Mouse (Mus musculus) E14TG2a.4 (cell line): ENCODE data around the gene Slc35c2.
A peak's percentile ranks its signal among the peaks of the same experiment; 100 is the strongest.

Experiments
- H3K27me3 ChIP-seq: 2 replicates; pipeline ENCODE4 v1.6.1; 2014; ENCODE audit warnings: low read length, control low read depth; ENCODE audit not compliant: insufficient read depth
- H3K36me3 ChIP-seq: 2 replicates; pipeline ENCODE4 v1.6.1; 2014; ENCODE audit warnings: low read length, control low read depth; ENCODE audit not compliant: insufficient read depth
- H3K4me1 ChIP-seq: replicated peaks from 2 replicates; pipeline ENCODE4 v1.6.1; 2014; ENCODE audit warnings: low read depth, low read length, control low read depth
- H3K4me3 ChIP-seq: replicated peaks from 2 replicates; pipeline ENCODE4 v1.5.1; 2014; ENCODE audit warnings: mild to moderate bottlenecking, low read length
- H3K9me3 ChIP-seq: 2 replicates; pipeline ENCODE4 v1.6.1; 2014; ENCODE audit warnings: low read length, control low read depth
- CTCF ChIP-seq: conservative IDR thresholded peaks from 2 replicates; pipeline ENCODE4 v1.5.1; 2014; ENCODE audit warnings: low read length
- NANOG ChIP-seq: IDR thresholded peaks from 2 replicates; pipeline ENCODE4 v1.6.1; 2014; ENCODE audit warnings: borderline replicate concordance, low read length, mixed read lengths
- POU5F1 ChIP-seq: IDR thresholded peaks from 2 replicates; pipeline ENCODE4 v1.6.1; 2014; ENCODE audit warnings: low read length, borderline replicate concordance

The Slc35c2 gene

GRCm38 (mm10) chr2:165304819-165305218 is 17.1 kb upstream of the Slc35c2 start:
- no peak overlapping the region for H3K4me3 ChIP-seq
- no peaks in the 10 kb centered on the region for H3K9me3 ChIP-seq
- H3K36me3 ChIP-seq, result peaks cover 94% of the 10 kb centered on the region
- H3K27me3 ChIP-seq, result no peaks in the 10 kb centered on the region
- H3K4me1 ChIP-seq, result peaks cover 10% of the 10 kb centered on the region
- TF ChIP-seq CTCF (no peak), NANOG (no peak), POU5F1 (no peak)

GRCm38 (mm10) chr2:165303354-165304012 is 15.8 kb upstream of the Slc35c2 start:
- Histone ChIP-seq H3K27me3 (no peaks in the 10 kb centered on the region), H3K4me1 (no peaks in the 10 kb centered on the region), H3K4me3 (no peak overlapping the region), H3K9me3 (no peaks in the 10 kb centered on the region), H3K36me3 (peaks cover 92% of the 10 kb centered on the region)
- TF ChIP-seq NANOG (no peak), POU5F1 (no peak)

GRCm38 (mm10) chr2:165301409-165301808 is 13.7 kb upstream of the Slc35c2 start:
- Histone ChIP-seq H3K4me3 (no peak overlapping the region), H3K27me3 (no peaks in the 10 kb centered on the region), H3K4me1 (no peaks in the 10 kb centered on the region), H3K9me3 (no peaks in the 10 kb centered on the region), H3K36me3 (peaks cover 93% of the 10 kb centered on the region)
- TF ChIP-seq POU5F1, result no peak
- TF ChIP-seq CTCF, result no peak
- TF ChIP-seq NANOG, result no peak

- no peaks in the 10 kb centered on the region for H3K27me3 ChIP-seq
- H3K4me3 ChIP-seq, result no peak overlapping the region
- peaks cover 95% of the 10 kb centered on the region for H3K36me3 ChIP-seq
- no peaks in the 10 kb centered on the region for H3K4me1 ChIP-seq
- H3K9me3 ChIP-seq, result no peaks in the 10 kb centered on the region
- TF ChIP-seq POU5F1, result no peak
- no peak for TF ChIP-seq NANOG
- TF ChIP-seq CTCF, result no peak
Measured at GRCm38 (mm10) chr2:165300885-165301284, 13.2 kb upstream of the Slc35c2 start.

GRCm38 (mm10) chr2:165300424-165300823 is 12.8 kb upstream of the Slc35c2 start:
- H3K36me3 ChIP-seq, result peaks cover 96% of the 10 kb centered on the region
- H3K4me3 ChIP-seq, result no peak overlapping the region

DNA sequence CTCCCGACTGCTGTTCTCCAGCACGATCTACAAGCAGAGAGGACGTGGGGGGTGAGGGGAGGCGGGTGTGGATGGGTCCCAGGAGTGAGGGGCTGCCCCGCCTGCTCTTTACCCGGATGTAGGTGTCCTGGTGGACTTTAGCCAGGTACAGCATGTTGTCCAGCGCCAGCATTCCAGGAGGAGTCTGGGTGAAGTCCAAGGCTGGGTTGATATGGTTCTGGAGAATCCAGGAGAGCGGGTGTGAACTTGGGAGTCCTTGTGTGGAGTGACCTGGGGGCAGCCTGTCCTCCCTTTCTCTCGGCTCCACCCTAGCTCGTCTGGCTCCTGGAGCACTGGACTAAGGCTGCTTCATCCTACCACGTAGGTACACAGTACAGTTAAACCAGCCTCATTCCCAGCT is 9.8 kb upstream of the Slc35c2 start:
- no peak for TF ChIP-seq CTCF
- TF ChIP-seq NANOG, result no peak
- TF ChIP-seq POU5F1, result no peak
- no peak overlapping the region for H3K4me3 ChIP-seq
- no peaks in the 10 kb centered on the region for H3K27me3 ChIP-seq
- H3K9me3 ChIP-seq, result no peaks in the 10 kb centered on the region
- H3K4me1 ChIP-seq, result no peaks in the 10 kb centered on the region
- peaks cover 93% of the 10 kb centered on the region for H3K36me3 ChIP-seq

More at GRCm38 (mm10) chr2:165300424-165300823, 12.8 kb upstream of the Slc35c2 start:
- H3K4me1 ChIP-seq, result no peaks in the 10 kb centered on the region
- TF ChIP-seq NANOG (no peak), CTCF (no peak), POU5F1 (no peak)
- no peaks in the 10 kb centered on the region for H3K9me3 ChIP-seq
- no peaks in the 10 kb centered on the region for H3K27me3 ChIP-seq

- Histone ChIP-seq H3K4me1 (no peaks in the 10 kb centered on the region), H3K9me3 (no peaks in the 10 kb centered on the region), H3K27me3 (no peaks in the 10 kb centered on the region), H3K4me3 (no peak overlapping the region), H3K36me3 (peaks cover 93% of the 10 kb centered on the region)
- TF ChIP-seq NANOG (no peak), CTCF (no peak), POU5F1 (no peak)
Measured at GRCm38 (mm10) chr2:165296571-165296970, 8.9 kb upstream of the Slc35c2 start.

DNA sequence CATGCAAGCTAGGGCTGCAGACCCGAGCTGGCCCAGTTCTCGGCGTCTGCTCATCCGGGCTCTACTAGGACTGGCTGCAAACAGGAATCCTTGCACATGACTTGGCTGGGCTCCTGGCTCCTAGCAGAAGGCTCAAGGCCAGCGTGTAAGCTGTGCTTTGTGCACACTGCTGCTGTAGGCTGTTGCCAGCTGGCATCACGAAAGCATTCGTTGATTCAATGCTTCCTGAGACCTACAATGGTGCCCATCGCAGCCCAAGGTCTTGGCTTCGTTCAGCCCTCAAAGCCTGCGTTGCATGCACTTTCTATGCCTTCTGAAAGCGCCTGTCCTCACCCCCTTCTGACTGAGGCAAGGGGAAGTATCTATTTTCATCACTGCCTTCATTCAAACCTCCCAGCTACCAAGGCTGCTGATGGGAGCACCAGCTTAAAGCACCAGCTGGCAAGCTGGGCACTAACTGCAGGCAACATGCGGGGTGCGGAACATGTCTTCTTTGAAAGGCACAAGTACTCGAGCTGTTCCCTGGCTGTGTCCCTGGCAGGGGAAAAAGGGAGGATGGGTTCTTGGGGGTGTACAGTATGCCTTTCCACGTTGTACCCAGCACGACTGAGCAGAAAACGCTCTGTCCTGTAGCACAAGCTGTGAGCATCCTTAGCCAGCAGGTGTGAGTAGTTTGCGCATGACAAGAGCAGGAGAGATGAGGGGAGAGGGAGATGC is 804 bp upstream of the Slc35c2 start:
- TF ChIP-seq POU5F1, result no peak
- Histone ChIP-seq H3K4me3 (peak overlapping the region; percentile 90), H3K36me3 (peaks cover 45% of the 10 kb centered on the region), H3K4me1 (peaks cover 56% of the 10 kb centered on the region), H3K27me3 (no peaks in the 10 kb centered on the region), H3K9me3 (no peaks in the 10 kb centered on the region)
